Mouse (Mus musculus) lung, postnatal 0 days (tissue): Measurements from ENCODE around the gene Tnrc18. TPM values are rescaled to one million over a fixed set of nuclear protein-coding genes. Genes with fewer than 3 reads are reported as not detected.

Experiments
- ATAC-seq: fragments of 200-750 bp; cut with Nextera tagmentation; 2 replicates; pipeline ENCODE4 v1.8.0; 2017; ENCODE audit warnings: moderate library complexity
- DNase-seq: peaks from one replicate; pipeline ENCODE4 v3.0.0-alpha.2; 2016; ENCODE audit warnings: low spot score
- H3K27ac ChIP-seq: fragments of 300-500 bp; sonication (generic); 2 replicates; pipeline ENCODE4 v1.5.1; 2014; ENCODE audit warnings: antibody characterized with exemption, mild to moderate bottlenecking, low read length, mixed read lengths
- H3K27me3 ChIP-seq: fragments of 300-500 bp; sonication (generic); replicated peaks from 2 replicates; pipeline ENCODE4 v1.6.1; 2014; ENCODE audit warnings: low read length, mixed read lengths; ENCODE audit not compliant: insufficient read depth
- H3K36me3 ChIP-seq: fragments of 300-500 bp; sonication (generic); 2 replicates; pipeline ENCODE4 v1.6.1; 2014; ENCODE audit warnings: low read length, mixed read lengths; ENCODE audit not compliant: insufficient read depth
- H3K4me1 ChIP-seq: fragments of 300-500 bp; sonication (generic); 2 replicates; pipeline ENCODE4 v1.6.1; 2014; ENCODE audit warnings: antibody characterized with exemption, low read depth, low read length, mixed read lengths; ENCODE audit not compliant: insufficient read depth
- H3K4me2 ChIP-seq: fragments of 300-500 bp; sonication (generic); replicated peaks from 2 replicates; pipeline ENCODE4 v1.6.1; 2014; ENCODE audit warnings: low read depth, mild to moderate bottlenecking, low read length, moderate library complexity, mixed read lengths
- H3K4me3 ChIP-seq: fragments of 300-500 bp; sonication (generic); 2 replicates; pipeline ENCODE4 v1.5.1; 2014; ENCODE audit warnings: low read depth, low read length
- H3K9ac ChIP-seq: fragments of 300-500 bp; sonication (generic); replicated peaks from 2 replicates; pipeline ENCODE4 v1.6.1; 2014; ENCODE audit warnings: low read depth, mild to moderate bottlenecking
- H3K9me3 ChIP-seq: fragments of 300-500 bp; sonication (generic); 2 replicates; pipeline ENCODE4 v1.6.1; 2016; ENCODE audit warnings: low read length, mixed read lengths
- CTCF ChIP-seq: IDR thresholded peaks from 2 replicates; pipeline ENCODE4 v1.5.1; 2016; ENCODE audit warnings: antibody characterized with exemption, mild to moderate bottlenecking
- EP300 ChIP-seq: IDR thresholded peaks from 2 replicates; pipeline ENCODE4 v1.6.1; 2016; ENCODE audit warnings: antibody characterized with exemption, mild to moderate bottlenecking, control low read depth
- whole genome bisulfite sequencing: fragments of 180-500 bp; shearing (Covaris S2); extraction: QIAGEN DNeasy Blood & Tissue Kit; methylation state at CpG from one replicate; pipeline ENCODE4 v1.1.7; 2014; 5-methylcytosine and 5-hydroxymethylcytosine counted together
- polyA plus RNA-seq: library from polyadenylated mRNA; unstranded; fragments of >200 nt; fragmentation: Nextera tagmentation; extraction: Ambion mirVana; gene quantifications from 2 replicates; pipeline ENCODE4 v1.2.1, GENCODE M21; 2015

The Tnrc18 gene
- polyA plus RNA-seq, 1 experiment from 2014 or later: 16.6 TPM

DNA sequence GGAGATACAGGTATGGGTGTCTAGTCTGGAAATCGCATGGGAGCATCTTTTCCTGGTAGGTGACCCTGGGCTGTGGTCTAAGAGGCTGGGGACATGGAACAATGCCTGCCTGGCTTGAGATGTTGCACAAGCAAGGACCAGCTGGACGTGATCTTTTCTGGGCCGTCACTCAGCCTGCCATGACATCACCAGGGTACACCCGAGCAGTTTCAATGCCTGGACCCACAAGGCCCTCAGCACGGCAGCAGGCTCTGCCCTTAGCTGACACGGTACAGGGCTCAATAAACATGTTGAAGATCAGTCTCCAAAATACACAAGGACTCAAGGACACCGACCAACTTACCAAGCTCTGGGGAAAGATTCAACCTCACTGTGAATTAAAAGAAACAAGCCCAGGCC, 34.3 kb downstream of the Tnrc18 start:
- Histone ChIP-seq H3K4me3 (no peak overlapping the region), H3K4me2 (no peak overlapping the region), H3K27me3 (no peaks in the 10 kb centered on the region), H3K9ac (no peak overlapping the region), H3K9me3 (no peaks in the 10 kb centered on the region), H3K4me1 (no peaks in the 10 kb centered on the region), H3K36me3 (peaks cover 13% of the 10 kb centered on the region), H3K27ac (no peak overlapping the region)
- WGBS: 34% methylated on average over 7 of the region's 7 CpGs
- DNase-seq: peak; percentile 79
- no peak for TF ChIP-seq CTCF
- no peak for TF ChIP-seq EP300
- peak; percentile 73 for ATAC-seq

DNA sequence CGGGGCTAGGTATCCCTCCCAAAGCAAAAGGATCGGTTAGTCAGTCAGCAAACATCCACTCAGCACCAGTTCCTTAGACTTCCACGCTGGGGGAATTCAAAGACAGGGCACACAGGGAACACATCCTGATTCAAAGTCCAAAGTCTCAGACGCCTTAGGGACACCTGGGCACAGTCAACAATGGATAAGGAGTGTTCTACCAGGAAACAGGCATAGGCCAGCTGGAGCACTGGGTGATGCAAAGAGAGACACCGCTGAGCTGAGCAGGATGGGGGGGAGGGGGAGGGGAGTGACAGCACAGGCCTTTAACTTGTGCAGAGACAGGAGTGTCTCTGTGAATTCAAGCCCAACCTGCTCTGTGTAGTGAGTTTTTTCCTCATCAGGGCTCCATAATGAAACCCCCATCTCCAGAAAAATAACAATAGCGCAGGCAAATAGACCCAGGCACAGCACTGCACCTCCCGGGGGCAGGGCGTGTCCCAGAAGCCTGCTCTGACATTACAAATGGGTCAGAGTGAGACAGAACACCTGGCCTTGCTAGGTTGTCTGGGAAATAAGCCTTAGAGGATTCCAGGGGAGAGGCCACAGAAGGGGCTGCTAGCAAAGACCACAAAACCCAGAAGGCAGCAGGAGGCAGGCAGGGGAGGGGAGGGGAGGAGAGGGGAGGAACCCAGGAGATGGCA, 34.9 kb downstream of the Tnrc18 start:
- Histone ChIP-seq H3K4me2 (no peak overlapping the region), H3K27me3 (no peaks in the 10 kb centered on the region), H3K36me3 (peaks cover 7% of the 10 kb centered on the region; the same call in 1 of the 2 replicates), H3K9ac (no peak overlapping the region), H3K9me3 (no peaks in the 10 kb centered on the region), H3K4me1 (no peaks in the 10 kb centered on the region), H3K4me3 (no peak overlapping the region), H3K27ac (no peak overlapping the region)
- TF ChIP-seq CTCF: no peak
- no peak for TF ChIP-seq EP300
- no peak for DNase-seq
- 0 out of 2 replicates have a peak, but pooled peaks have one; percentile 25 for ATAC-seq
- WGBS: 67% methylated on average over 8 of the region's 8 CpGs

DNA sequence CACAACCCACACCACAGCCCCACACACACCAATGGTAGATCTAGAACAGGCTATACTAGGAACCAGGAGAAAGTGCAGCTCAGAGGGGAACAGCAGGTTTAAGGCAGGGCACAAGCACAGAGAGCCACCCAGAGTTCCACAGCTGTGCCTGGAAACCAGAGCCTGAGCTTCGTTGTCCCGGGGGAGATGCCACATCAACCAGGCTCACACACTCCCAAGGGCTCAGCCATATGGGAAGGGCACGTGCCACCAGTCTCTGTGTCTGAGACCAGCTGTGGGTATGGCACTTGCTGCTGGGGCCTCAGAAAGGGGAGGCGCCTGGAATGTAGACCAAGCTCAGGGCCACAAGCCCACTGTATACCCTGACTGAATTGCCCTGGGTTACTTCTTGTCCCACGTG, 36.9 kb downstream of the Tnrc18 start:
- no peak for DNase-seq
- 0 out of 2 replicates have a peak, but pooled peaks cover 2% of the 10 kb centered on the region for H3K36me3 ChIP-seq
- TF ChIP-seq CTCF (no peak), EP300 (no peak)
- H3K9me3 ChIP-seq: no peaks in the 10 kb centered on the region
- H3K27ac ChIP-seq: no peak overlapping the region
- no peak overlapping the region for H3K9ac ChIP-seq
- H3K4me3 ChIP-seq: no peak overlapping the region
- H3K27me3 ChIP-seq: no peaks in the 10 kb centered on the region
- WGBS: 75% methylated on average over 5 of the region's 5 CpGs
- H3K4me1 ChIP-seq: no peaks in the 10 kb centered on the region
- ATAC-seq: no peak
- no peak overlapping the region for H3K4me2 ChIP-seq

DNA sequence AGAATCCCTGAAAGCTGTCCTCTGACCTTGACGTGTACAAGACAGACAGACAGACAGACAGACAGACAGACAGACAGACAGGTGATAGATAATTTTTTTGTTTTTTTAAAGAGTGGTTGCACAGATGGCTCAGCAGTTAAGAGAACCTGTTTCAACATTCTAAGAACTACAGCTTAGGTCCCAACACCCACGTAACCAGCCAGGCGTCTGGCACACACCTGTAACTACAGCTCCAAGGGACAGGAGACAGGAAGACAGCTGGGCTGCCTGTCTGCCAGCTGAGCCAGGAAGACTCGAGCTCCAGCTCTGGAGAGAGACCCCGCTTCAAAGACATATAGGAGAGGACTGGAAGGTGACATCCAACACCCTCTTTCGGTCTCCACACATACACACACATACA, 38.6 kb downstream of the Tnrc18 start:
- Histone ChIP-seq H3K4me2 (no peak overlapping the region), H3K27ac (no peak overlapping the region), H3K9ac (no peak overlapping the region), H3K4me3 (no peak overlapping the region), H3K36me3 (peaks cover 11% of the 10 kb centered on the region; the same call in 1 of the 2 replicates), H3K27me3 (no peaks in the 10 kb centered on the region), H3K9me3 (no peaks in the 10 kb centered on the region), H3K4me1 (no peaks in the 10 kb centered on the region)
- DNase-seq (no peak), ATAC-seq (no peak)
- WGBS: 68% methylated on average over 6 of the region's 6 CpGs
- TF ChIP-seq EP300: no peak

DNA sequence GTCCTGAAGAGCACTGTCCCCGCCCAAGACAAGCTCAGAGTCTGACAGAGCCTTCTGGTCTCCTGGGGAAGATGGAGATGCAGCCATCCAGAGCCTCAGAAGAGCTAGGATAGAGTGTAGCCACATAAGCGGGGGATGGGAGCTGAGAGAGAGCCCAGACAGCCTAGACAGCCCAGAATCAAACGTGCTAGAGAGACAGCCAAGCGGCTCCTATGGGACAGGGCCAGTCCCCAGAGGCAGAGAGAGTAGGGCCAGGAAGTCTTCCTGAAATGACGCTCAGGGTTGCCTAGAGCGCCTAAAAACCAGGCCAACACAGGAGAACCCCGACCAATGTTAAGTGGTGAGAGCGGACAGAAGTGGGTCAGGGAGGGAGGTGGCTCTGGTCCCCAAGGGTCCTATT, 39.3 kb downstream of the Tnrc18 start:
- DNase-seq (no peak), ATAC-seq (no peak)
- Histone ChIP-seq H3K9ac (no peak overlapping the region), H3K36me3 (peaks cover 16% of the 10 kb centered on the region), H3K4me1 (no peaks in the 10 kb centered on the region), H3K4me2 (no peak overlapping the region), H3K9me3 (no peaks in the 10 kb centered on the region), H3K4me3 (no peak overlapping the region), H3K27ac (no peak overlapping the region), H3K27me3 (no peaks in the 10 kb centered on the region)
- 68% methylated on average over 8 of the region's 8 CpGs for WGBS
- TF ChIP-seq EP300: no peak
- TF ChIP-seq CTCF: no peak

DNA sequence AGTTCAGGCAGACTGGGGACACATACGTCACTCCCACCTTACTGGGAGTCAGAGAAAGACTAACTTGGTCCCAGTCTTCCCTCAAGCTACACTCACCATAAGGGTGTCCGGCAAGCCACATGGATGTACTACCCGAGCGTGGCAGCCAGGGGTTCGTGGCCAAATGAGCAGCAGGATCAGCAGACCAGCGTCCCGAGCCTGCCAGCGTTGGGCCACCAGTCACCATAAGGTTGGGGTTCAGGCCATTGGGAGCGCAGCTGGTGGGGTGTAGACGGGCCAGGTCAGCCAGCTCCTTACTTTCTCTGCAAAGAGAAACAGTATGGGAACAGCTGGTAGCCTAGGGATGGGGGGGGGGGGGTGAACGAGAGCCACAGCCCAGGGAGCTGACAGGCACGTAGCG, 41.4 kb downstream of the Tnrc18 start:
- no peak for DNase-seq
- 85% methylated on average over 12 of the region's 13 CpGs for WGBS
- no peaks in the 10 kb centered on the region for H3K4me1 ChIP-seq
- ATAC-seq: no peak
- no peak overlapping the region for H3K27ac ChIP-seq
- H3K4me2 ChIP-seq: no peak overlapping the region
- H3K36me3 ChIP-seq: peaks cover 30% of the 10 kb centered on the region
- H3K4me3 ChIP-seq: no peak overlapping the region
- TF ChIP-seq CTCF (0 out of 2 replicates have a peak, but pooled peaks have one; percentile 14), EP300 (no peak)
- no peaks in the 10 kb centered on the region for H3K9me3 ChIP-seq
- H3K9ac ChIP-seq: no peak overlapping the region
- no peaks in the 10 kb centered on the region for H3K27me3 ChIP-seq

DNA sequence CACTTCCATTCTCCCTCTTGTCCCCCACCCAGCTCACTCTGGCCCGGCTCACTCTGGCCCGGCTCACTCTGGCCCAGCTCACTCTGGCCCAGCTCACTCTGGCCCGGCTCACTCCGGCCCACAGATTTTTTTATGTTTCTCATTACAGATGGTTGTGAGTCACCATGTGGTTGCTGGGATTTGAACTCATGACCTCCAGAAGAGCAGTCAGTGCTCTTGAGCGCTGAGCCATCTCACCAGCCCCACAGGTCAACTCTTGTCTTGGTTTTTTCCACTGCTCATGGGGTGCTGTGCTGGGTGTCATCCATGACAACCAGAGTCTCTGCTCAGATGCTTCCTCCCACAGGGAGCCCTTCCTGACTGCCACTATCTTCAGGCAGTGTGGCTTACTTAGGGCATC, 42.7 kb downstream of the Tnrc18 start:
- H3K27ac ChIP-seq: no peak overlapping the region
- WGBS: 85% methylated on average over 5 of the region's 5 CpGs
- no peak overlapping the region for H3K4me2 ChIP-seq
- H3K36me3 ChIP-seq: peaks cover 31% of the 10 kb centered on the region
- H3K9me3 ChIP-seq: no peaks in the 10 kb centered on the region
- no peak for TF ChIP-seq EP300
- no peak for TF ChIP-seq CTCF
- ATAC-seq (no peak), DNase-seq (no peak)
- H3K4me3 ChIP-seq: no peak overlapping the region
- H3K27me3 ChIP-seq: no peaks in the 10 kb centered on the region
- no peaks in the 10 kb centered on the region for H3K4me1 ChIP-seq
- no peak overlapping the region for H3K9ac ChIP-seq
